Mouse (Mus musculus): ENCODE data around the gene Fbln2. TPM values are rescaled to one million over a fixed set of nuclear protein-coding genes. Genes with fewer than 3 reads are reported as not detected.

Fbln2 gene
- polyA plus RNA-seq, 1 experiment from 2014 or later = 56.4 TPM

DNA sequence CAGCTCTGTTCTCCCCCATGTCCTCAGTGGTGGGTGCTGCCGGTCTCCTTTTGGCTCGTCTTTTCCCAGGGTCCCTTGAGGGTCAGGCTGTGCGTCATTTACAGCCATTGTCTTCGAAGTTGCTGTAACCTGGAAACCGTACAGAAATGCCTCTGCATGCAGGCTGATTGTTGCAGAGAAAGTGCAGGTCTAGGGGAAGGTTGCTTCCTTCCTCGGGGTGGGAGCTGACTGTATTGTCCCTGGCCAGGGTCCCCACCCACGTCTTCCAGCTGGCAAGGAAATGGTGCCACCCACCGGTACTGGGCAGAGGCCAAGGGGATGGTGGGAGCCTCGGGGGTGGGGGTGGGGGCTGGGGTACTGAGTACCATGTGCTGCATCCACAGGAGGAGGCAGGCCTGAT is 6.2 kb downstream of the Fbln2 start:
- ATAC-seq (replicated peaks; ENCODE audit: low FRiP score) = no peak
- no peak overlapping the region for H3K4me3 ChIP-seq (replicated peaks)
- H3K4me1 ChIP-seq = peaks cover 2% of the 10 kb centered on the region
- no peaks in the 10 kb centered on the region for H3K36me3 ChIP-seq
- H3K27ac ChIP-seq = no peak overlapping the region
- 67% methylated on average over 9 of the region's 9 CpGs for WGBS
- H3K9ac ChIP-seq = no peak overlapping the region
- no peaks in the 10 kb centered on the region for H3K9me3 ChIP-seq (replicated peaks)
- H3K4me2 ChIP-seq = no peak overlapping the region
- peaks cover 10% of the 10 kb centered on the region for H3K27me3 ChIP-seq

DNA sequence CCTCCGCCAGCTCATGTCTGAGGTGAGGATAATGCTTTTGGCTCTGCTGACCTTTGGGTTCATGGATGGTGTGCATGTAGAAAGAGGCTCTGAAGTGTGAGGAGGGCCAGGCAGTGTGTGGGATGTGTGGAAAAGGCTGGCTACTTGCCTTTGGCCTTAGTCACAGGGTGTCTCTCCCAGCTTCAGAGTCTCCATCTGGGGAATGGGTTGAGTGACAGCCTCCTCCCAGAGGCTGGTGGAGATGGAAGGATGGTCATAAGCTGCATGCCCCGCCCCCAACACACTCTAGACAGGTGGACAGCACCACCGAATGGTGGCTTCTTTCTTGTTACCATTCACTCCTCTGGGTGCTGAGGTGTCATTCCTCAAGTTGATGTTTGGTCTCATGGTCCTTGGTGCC is 6.6 kb downstream of the Fbln2 start:
- no peaks in the 10 kb centered on the region for H3K4me1 ChIP-seq
- no peak overlapping the region for H3K27ac ChIP-seq
- H3K4me3 ChIP-seq (replicated peaks) = no peak overlapping the region
- WGBS = 81% methylated on average over 3 of the region's 3 CpGs
- H3K27me3 ChIP-seq = peaks cover 5% of the 10 kb centered on the region
- H3K9ac ChIP-seq = no peak overlapping the region
- ATAC-seq (replicated peaks; ENCODE audit: low FRiP score) = no peak
- no peaks in the 10 kb centered on the region for H3K36me3 ChIP-seq
- H3K4me2 ChIP-seq = no peak overlapping the region
- no peaks in the 10 kb centered on the region for H3K9me3 ChIP-seq (replicated peaks)

DNA sequence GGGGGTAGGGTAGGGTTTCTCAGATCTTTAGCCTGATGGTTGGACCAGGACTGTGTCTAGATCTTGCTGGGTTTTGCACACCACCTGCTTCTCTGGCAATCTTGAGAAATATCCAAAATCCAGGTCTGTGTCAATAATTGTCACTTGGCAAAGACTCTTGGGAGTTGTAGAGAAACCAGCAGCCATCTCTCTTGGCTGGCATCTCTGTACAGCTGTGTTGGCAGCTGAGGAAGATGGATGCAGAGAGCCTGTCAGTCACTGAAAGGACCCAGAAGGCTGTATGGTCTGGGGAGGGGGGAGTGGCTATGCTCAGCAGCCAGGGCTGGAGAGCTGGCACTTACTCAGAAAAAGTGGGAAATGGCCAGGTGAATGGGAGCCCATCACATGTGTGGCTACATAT is 7.8 kb downstream of the Fbln2 start:
- no peaks in the 10 kb centered on the region for H3K9me3 ChIP-seq (replicated peaks)
- H3K4me3 ChIP-seq (replicated peaks) = no peak overlapping the region
- H3K9ac ChIP-seq = no peak overlapping the region
- H3K27me3 ChIP-seq = 0 out of 2 replicates have a peak, but pooled peaks cover 5% of the 10 kb centered on the region
- H3K4me2 ChIP-seq = no peak overlapping the region
- no peak for ATAC-seq (replicated peaks; ENCODE audit: low FRiP score)
- H3K27ac ChIP-seq = no peak overlapping the region
- no peaks in the 10 kb centered on the region for H3K36me3 ChIP-seq
- no peaks in the 10 kb centered on the region for H3K4me1 ChIP-seq

DNA sequence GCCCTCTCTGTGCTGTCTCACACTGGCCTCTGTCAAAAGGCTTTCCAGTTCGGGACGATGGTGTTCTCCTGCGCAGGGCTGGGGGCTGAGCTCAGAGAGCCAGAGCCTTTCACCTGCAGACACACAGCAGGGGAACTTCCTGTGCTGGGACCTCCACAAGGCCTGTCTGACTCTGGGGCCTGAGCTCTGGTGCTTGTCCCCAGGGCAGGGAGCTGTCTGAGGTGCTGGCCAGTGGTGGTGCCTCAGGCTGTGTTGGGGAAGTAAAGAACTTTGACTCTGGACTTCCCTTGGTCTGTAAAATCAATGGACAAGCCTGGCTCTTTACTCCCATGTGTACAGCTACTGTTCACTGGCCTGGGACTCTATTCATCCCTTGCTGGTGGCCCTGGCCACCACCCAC is 8.8 kb downstream of the Fbln2 start:
- WGBS = 16% methylated on average over 3 of the region's 3 CpGs
- Histone ChIP-seq H3K9me3 (replicated peaks) (no peaks in the 10 kb centered on the region), H3K4me2 (no peak overlapping the region), H3K27me3 (0 out of 2 replicates have a peak, but pooled peaks cover 5% of the 10 kb centered on the region), H3K9ac (no peak overlapping the region), H3K36me3 (no peaks in the 10 kb centered on the region), H3K4me1 (no peaks in the 10 kb centered on the region), H3K27ac (no peak overlapping the region), H3K4me3 (replicated peaks) (no peak overlapping the region)
- ATAC-seq (replicated peaks; ENCODE audit: low FRiP score) = no peak

DNA sequence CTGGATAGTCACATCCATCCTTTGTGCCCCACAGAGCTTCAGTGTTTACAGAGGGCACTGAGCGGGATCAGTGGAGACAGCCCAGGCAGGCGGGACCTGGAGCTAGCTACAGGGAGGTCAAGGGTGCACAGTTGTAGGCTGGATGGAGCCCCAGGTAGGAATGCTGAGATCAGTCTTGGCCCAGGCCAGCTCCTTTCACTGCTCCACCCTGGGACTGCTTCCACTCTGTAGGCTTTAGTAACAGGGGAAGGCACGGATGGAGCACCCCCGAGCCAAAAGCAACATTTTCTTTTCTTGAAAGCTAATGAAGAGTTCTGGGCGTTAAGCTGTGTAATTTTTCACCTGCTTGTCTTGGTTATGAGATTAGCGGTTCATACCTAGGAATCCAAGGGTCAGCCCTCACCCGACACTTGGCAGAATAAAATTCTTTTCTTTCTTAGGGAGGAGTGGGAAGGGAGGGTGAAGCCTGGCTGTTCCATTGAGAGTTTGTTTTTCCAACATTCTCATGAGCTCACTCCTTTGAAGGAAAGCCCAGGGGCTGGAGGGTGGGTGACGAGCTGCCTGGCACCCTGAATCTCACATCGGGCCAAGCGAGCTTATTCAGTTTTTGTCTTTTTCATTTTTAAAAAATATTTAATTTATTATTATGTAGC is 10.6 kb downstream of the Fbln2 start:
- Histone ChIP-seq H3K27ac (no peak overlapping the region), H3K4me3 (replicated peaks) (no peak overlapping the region), H3K9me3 (replicated peaks) (no peaks in the 10 kb centered on the region), H3K9ac (no peak overlapping the region), H3K4me1 (no peaks in the 10 kb centered on the region), H3K27me3 (0 out of 2 replicates have a peak, but pooled peaks cover 8% of the 10 kb centered on the region), H3K36me3 (no peaks in the 10 kb centered on the region), H3K4me2 (no peak overlapping the region)
- ATAC-seq (replicated peaks; ENCODE audit: low FRiP score) = no peak
- WGBS = 70% methylated on average over 10 of the region's 10 CpGs

DNA sequence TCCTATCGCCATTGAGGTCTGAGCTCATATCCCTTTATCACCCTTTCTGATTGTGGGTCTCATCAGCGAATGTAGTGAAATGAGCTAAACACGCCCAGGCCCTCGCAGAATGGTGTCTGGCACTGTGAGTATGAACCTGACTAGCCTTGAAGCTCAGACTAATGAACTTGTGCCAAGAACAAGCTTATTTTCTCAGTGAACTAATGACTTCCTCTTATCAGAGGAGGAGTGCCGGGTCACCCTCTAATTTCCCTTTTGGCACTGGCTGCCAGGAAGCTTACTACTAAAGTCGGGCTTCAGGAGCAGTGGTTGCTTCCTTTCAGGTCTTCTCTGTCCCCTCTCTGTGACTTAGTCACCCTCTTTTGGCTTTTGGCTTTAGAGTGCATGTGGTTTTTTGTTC is 12.7 kb downstream of the Fbln2 start:
- Histone ChIP-seq H3K27me3 (0 out of 2 replicates have a peak, but pooled peaks cover 8% of the 10 kb centered on the region), H3K27ac (no peak overlapping the region), H3K4me2 (no peak overlapping the region), H3K4me1 (peaks cover 9% of the 10 kb centered on the region; the same call in 1 of the 2 replicates), H3K9ac (no peak overlapping the region), H3K36me3 (no peaks in the 10 kb centered on the region), H3K4me3 (replicated peaks) (no peak overlapping the region), H3K9me3 (replicated peaks) (no peaks in the 10 kb centered on the region)
- 69% methylated on average over 6 of the region's 6 CpGs for WGBS
- ATAC-seq (replicated peaks; ENCODE audit: low FRiP score) = no peak

DNA sequence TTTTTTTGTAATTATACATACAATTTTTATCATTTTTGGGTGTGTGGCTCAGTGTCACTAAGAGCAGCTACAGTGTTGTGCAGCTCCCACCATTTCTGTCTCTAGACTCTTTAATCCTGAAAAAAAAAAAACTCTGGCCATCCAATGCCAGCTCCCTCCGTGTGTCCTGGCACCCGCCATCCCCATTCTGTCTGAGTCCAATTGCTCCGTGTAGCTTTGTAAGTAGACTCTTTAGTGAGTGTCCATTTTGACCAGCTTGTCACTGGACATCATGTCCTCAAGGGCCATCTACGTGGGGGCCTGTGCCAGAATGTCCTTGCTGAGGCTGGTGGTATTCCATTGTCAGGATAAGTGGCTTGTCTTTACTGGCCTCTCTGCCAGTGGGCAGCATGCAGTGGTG is 13.1 kb downstream of the Fbln2 start:
- H3K27me3 ChIP-seq = 0 out of 2 replicates have a peak, but pooled peaks cover 8% of the 10 kb centered on the region
- no peak overlapping the region for H3K4me2 ChIP-seq
- no peak overlapping the region for H3K9ac ChIP-seq
- H3K36me3 ChIP-seq = no peaks in the 10 kb centered on the region
- peaks cover 9% of the 10 kb centered on the region; the same call in 1 of the 2 replicates for H3K4me1 ChIP-seq
- H3K9me3 ChIP-seq (replicated peaks) = no peaks in the 10 kb centered on the region
- 72% methylated on average over 4 of the region's 4 CpGs for WGBS
- no peak overlapping the region for H3K27ac ChIP-seq
- ATAC-seq (replicated peaks; ENCODE audit: low FRiP score) = no peak
- H3K4me3 ChIP-seq (replicated peaks) = no peak overlapping the region

DNA sequence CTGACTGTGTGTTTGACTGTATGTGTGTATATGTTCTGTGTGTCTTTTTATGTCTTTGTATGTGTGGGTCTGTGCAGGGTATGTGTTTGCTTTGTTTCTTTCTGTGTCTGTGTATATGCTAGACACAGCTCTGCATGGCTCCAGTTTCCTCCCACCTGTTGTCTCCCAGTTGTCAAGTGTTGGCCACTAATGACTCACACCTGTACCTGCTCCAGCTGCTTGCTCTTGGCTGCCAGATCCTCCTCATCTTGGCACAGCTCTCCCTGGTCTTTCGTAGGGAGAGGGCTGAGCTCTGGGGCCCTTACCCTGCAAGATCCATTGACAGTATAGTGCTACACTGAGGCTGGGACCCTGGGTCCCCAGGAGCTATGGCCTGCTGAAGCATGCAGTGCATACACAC is 13.8 kb downstream of the Fbln2 start:
- H3K27me3 ChIP-seq = 0 out of 2 replicates have a peak, but pooled peaks cover 8% of the 10 kb centered on the region
- H3K9me3 ChIP-seq (replicated peaks) = no peaks in the 10 kb centered on the region
- H3K27ac ChIP-seq = no peak overlapping the region
- H3K4me2 ChIP-seq = no peak overlapping the region
- no peak overlapping the region for H3K4me3 ChIP-seq (replicated peaks)
- H3K36me3 ChIP-seq = no peaks in the 10 kb centered on the region
- ATAC-seq (replicated peaks; ENCODE audit: low FRiP score) = no peak
- WGBS = 70% methylated on average over 1 of the region's 1 CpGs
- peaks cover 9% of the 10 kb centered on the region; the same call in 1 of the 2 replicates for H3K4me1 ChIP-seq
- H3K9ac ChIP-seq = no peak overlapping the region

DNA sequence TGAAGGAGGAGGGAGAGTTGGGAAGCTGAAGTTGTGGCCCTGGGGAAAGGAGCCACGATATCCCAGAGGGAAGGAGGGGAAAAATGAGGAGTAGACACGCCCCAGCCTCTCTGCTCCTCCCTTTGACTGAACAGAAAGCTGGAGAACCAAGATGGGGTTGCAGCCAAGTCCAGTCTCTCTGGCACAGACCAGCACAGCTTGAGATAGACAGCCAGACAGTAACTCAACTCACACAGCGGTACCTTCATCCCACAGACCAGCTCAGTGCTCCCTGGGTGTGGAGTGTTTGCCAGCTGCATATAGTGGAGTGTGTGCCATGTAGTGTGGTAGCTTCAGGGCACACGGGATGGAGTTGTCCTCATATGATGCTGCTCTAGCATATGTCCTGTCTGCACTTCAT is 16.7 kb downstream of the Fbln2 start:
- ATAC-seq (replicated peaks; ENCODE audit: low FRiP score) = no peak
- WGBS = 57% methylated on average over 4 of the region's 4 CpGs
- no peaks in the 10 kb centered on the region for H3K36me3 ChIP-seq

DNA sequence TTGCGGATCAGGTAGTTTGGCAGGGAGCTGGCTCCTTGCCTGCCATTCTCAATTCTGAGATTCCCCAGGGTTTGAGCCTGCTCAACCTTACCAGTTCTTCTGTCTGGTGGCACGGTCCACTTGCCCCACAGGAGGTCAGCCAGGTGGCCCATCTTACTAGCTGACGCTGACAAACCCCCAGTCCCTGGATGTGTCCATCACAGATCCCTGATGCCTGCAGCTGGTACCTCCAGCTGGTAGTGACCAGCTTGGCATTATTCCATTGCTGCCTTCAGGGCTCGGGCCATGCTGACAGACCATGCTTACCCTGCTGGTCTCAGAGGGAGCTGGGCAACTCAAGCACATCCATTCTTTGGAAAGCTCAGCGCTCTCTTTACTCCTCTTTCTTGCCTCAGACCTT is 18.7 kb downstream of the Fbln2 start:
- 0 out of 2 replicates have a peak, but pooled peaks cover 7% of the 10 kb centered on the region for H3K27me3 ChIP-seq
- H3K9me3 ChIP-seq (replicated peaks) = no peaks in the 10 kb centered on the region
- H3K9ac ChIP-seq = no peak overlapping the region
- no peaks in the 10 kb centered on the region for H3K36me3 ChIP-seq
- 90% methylated on average over 5 of the region's 5 CpGs for WGBS
- no peak overlapping the region for H3K4me3 ChIP-seq (replicated peaks)
- H3K27ac ChIP-seq = no peak overlapping the region
- no peak for ATAC-seq (replicated peaks; ENCODE audit: low FRiP score)
- H3K4me2 ChIP-seq = no peak overlapping the region
- H3K4me1 ChIP-seq = peaks cover 12% of the 10 kb centered on the region; the same call in 1 of the 2 replicates

More for the DNA sequence above, 16.7 kb downstream of the Fbln2 start:
- Histone ChIP-seq H3K4me1 (peaks cover 9% of the 10 kb centered on the region; the same call in 1 of the 2 replicates), H3K27ac (no peak overlapping the region), H3K4me2 (no peak overlapping the region), H3K27me3 (0 out of 2 replicates have a peak, but pooled peaks cover 7% of the 10 kb centered on the region), H3K4me3 (replicated peaks) (no peak overlapping the region), H3K9ac (no peak overlapping the region), H3K9me3 (replicated peaks) (no peaks in the 10 kb centered on the region)

DNA sequence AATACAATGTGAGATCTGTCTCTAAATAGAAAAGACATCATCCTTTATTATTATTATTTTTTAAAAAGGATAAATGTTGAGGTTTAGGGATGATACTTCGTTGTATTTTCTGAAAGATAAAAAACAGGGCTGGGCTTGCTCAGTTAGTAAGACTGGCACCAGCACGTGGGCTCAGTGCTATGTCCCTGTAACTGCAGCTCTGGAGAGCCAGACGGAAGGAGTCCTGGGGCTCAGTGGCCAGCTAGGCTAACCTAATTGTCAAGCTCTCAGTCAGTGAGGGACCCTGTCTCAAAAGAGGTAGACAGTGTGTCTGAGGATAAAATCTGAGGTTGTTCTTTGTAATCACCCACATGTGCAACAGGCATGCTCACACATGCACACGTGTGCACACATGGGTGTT is 19.3 kb downstream of the Fbln2 start:
- H3K4me3 ChIP-seq (replicated peaks) = no peak overlapping the region
- WGBS = 84% methylated on average over 4 of the region's 4 CpGs
- no peak for ATAC-seq (replicated peaks; ENCODE audit: low FRiP score)

DNA sequence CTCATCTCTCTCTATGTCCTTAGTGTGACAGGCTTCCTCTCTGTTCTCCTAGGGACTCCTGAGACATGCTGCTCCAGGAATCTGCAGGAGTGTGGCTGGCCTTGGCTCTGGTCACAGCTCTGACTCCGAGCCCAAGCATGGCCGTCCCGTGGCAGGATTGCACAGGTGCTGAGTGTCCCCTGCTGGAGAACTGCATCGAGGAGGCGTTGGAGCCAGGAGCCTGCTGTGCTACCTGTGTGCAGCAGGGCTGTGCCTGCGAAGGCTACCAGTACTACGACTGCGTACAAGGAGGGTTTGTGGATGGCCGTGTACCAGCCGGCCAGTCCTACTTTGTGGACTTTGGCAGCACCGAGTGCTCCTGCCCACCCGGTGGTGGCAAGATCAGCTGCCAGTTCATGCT is 20.8 kb downstream of the Fbln2 start:
- Histone ChIP-seq H3K9ac (no peak overlapping the region), H3K4me3 (replicated peaks) (no peak overlapping the region), H3K27ac (no peak overlapping the region), H3K36me3 (no peaks in the 10 kb centered on the region), H3K9me3 (replicated peaks) (no peaks in the 10 kb centered on the region), H3K4me1 (peaks cover 20% of the 10 kb centered on the region), H3K4me2 (no peak overlapping the region), H3K27me3 (0 out of 2 replicates have a peak, but pooled peaks cover 4% of the 10 kb centered on the region)
- WGBS = 83% methylated on average over 12 of the region's 12 CpGs
- no peak for ATAC-seq (replicated peaks; ENCODE audit: low FRiP score)

More for the DNA sequence above, 19.3 kb downstream of the Fbln2 start:
- H3K36me3 ChIP-seq = no peaks in the 10 kb centered on the region
- H3K4me2 ChIP-seq = no peak overlapping the region
- H3K27ac ChIP-seq = no peak overlapping the region
- 0 out of 2 replicates have a peak, but pooled peaks cover 6% of the 10 kb centered on the region for H3K27me3 ChIP-seq
- H3K9ac ChIP-seq = no peak overlapping the region
- H3K4me1 ChIP-seq = peaks cover 17% of the 10 kb centered on the region
- no peaks in the 10 kb centered on the region for H3K9me3 ChIP-seq (replicated peaks)
